ENCODE assay signal across 12 mouse cellular contexts in genomic region chr5:5510304-5510887, GRCm38 (mm10).
DNase-seq lines count a peak whose midpoint lies in the region.
"Had no signal": no experiment of that assay in that cellular context is flagged by ENCODE, and none has a peak within 500 bp of the region (broad histone marks: within the 10 kb centered on the region; RNA-seq: fewer than 3 reads in every experiment).

No protein-coding gene starts in this region.

- peak; percentile 17 for DNase-seq in embryo, embryonic 10 days (ENCODE audit: low spot score)
- no peak for DNase-seq in embryo, embryonic 10.5 days (ENCODE audit: low spot score)
- peak; percentile 18 for DNase-seq in kidney, postnatal 14 days
- no peak for DNase-seq in kidney, adult 18-20 months
- peak; percentile 57 to 67 for DNase-seq in cerebellum, postnatal 14 days
- DNase-seq in retina, postnatal 1 day: peak; percentile 81
- no peak for DNase-seq in urinary bladder, postnatal 14 days (ENCODE audit: low spot score)
- DNase-seq in urinary bladder, adult 18-20 months (ENCODE audit: low spot score in 2 of 2): no peak
- DNase-seq: heart, postnatal 14 days; layer of hippocampus, adult 9-11 months; lung, adult 2 months; spleen, adult 18-20 months had no signal

Comparison
In these comparisons a context has a peak if more than half of its experiments do, and no peak if none do; other contexts are left out.
1. DNase-seq: peak in embryo, embryonic 10 days (single experiment), kidney, postnatal 14 days (single experiment), cerebellum, postnatal 14 days (2 of 2) and retina, postnatal 1 day (single experiment); none in embryo, embryonic 10.5 days (single experiment), kidney, adult 18-20 months (single experiment), urinary bladder, postnatal 14 days (single experiment) and urinary bladder, adult 18-20 months (0 of 2).